Mouse (Mus musculus): Measurements from ENCODE around the gene Nek7. TPM values are rescaled to one million over a fixed set of nuclear protein-coding genes. Genes with fewer than 3 reads are reported as not detected.

The Nek7 gene
- polyA plus RNA-seq, 1 experiment from 2014 or later: 22.2 TPM

DNA sequence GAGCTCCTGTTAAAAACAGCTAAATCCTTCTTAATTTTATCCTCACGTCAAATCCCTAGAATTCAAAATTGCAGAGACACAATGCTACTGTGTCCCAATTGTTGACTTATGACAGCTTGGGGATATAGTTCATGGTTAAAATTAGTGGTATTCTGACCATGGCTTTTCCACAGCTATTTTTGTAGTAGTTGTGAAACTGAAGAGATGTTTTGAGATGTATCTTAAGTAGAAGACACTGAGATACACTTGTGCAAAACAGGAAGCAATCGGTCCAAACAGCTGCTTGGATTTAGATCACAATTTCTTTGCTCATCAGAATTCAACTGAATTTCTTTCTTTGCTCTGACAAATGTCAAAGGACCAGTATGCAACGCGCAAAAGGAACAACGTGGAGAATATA, 2.9 kb upstream of the Nek7 start:
- no peaks in the 10 kb centered on the region for H3K27me3 ChIP-seq (ENCODE audit: insufficient read depth, low read length)
- H3K9me3 ChIP-seq (ENCODE audit: low read length): no peaks in the 10 kb centered on the region
- H3K9ac ChIP-seq (replicated peaks): no peak overlapping the region
- H3K27ac ChIP-seq (ENCODE audit: low read depth): 0 out of 2 replicates have a peak overlapping the region, but pooled peaks have one; percentile 18
- TF ChIP-seq EP300 (IDR thresholded peaks at IDR 0.05; ENCODE audit: low read depth) (no peak), CTCF (IDR thresholded peaks at IDR 0.05; ENCODE audit: low read depth) (no peak)
- no peak overlapping the region for H3K4me3 ChIP-seq (ENCODE audit: low read depth, low read length)
- DNase-seq (no peak), ATAC-seq (no peak)
- WGBS (ENCODE audit: insufficient replicate concordance): 76% methylated on average over 5 of the region's 5 CpGs
- H3K4me2 ChIP-seq (ENCODE audit: low read depth, low read length): no peak overlapping the region
- H3K4me1 ChIP-seq (ENCODE audit: insufficient read depth): peaks cover 26% of the 10 kb centered on the region
- H3K36me3 ChIP-seq (replicated peaks; ENCODE audit: insufficient read depth, low read length): no peaks in the 10 kb centered on the region

DNA sequence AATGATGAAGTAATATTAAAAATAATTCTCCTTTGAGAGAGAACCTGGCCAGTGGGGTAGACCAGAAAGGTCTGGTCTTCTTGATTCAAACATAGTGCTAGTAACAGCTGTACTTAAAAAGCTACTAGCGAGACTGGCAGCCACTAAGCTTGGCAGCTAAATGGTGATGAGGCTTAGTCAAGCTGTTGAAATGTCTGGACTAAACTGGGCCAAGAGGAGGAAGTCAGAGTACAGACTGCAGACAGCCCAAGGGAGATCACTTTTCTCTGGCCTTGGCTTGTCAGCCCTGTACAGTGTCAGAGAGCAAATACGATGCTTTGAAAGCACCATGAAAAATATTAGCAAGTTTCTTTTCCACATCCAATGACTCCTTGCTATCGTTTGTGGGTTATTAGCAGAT, 2.5 kb upstream of the Nek7 start:
- no peaks in the 10 kb centered on the region for H3K36me3 ChIP-seq (replicated peaks; ENCODE audit: insufficient read depth, low read length)
- H3K9ac ChIP-seq (replicated peaks): no peak overlapping the region
- no peak overlapping the region for H3K4me2 ChIP-seq (ENCODE audit: low read depth, low read length)
- H3K27me3 ChIP-seq (ENCODE audit: insufficient read depth, low read length): no peaks in the 10 kb centered on the region
- ATAC-seq (no peak), DNase-seq (no peak)
- no peak for TF ChIP-seq CTCF (IDR thresholded peaks at IDR 0.05; ENCODE audit: low read depth)
- TF ChIP-seq EP300 (IDR thresholded peaks at IDR 0.05; ENCODE audit: low read depth): no peak
- WGBS (ENCODE audit: insufficient replicate concordance): 79% methylated on average over 3 of the region's 3 CpGs
- peak overlapping the region; percentile 18; the same call in 1 of the 2 replicates for H3K27ac ChIP-seq (ENCODE audit: low read depth)
- no peak overlapping the region for H3K4me3 ChIP-seq (ENCODE audit: low read depth, low read length)
- peaks cover 27% of the 10 kb centered on the region for H3K4me1 ChIP-seq (ENCODE audit: insufficient read depth)
- no peaks in the 10 kb centered on the region for H3K9me3 ChIP-seq (ENCODE audit: low read length)

- ATAC-seq (peak; percentile 93), DNase-seq (peak; percentile 96)
- H3K4me1 ChIP-seq (ENCODE audit: insufficient read depth): peaks cover 45% of the 10 kb centered on the region
- no peaks in the 10 kb centered on the region for H3K36me3 ChIP-seq (replicated peaks; ENCODE audit: insufficient read depth, low read length)
- H3K9me3 ChIP-seq (ENCODE audit: low read length): no peaks in the 10 kb centered on the region
- H3K4me2 ChIP-seq (ENCODE audit: low read depth, low read length): peak overlapping the region; percentile 88
- H3K27me3 ChIP-seq (ENCODE audit: insufficient read depth, low read length): no peaks in the 10 kb centered on the region
- peak overlapping the region; percentile 96 for H3K9ac ChIP-seq (replicated peaks)
- H3K27ac ChIP-seq (ENCODE audit: low read depth): peak overlapping the region; percentile 100
- peak overlapping the region; percentile 92 for H3K4me3 ChIP-seq (ENCODE audit: low read depth, low read length)
- under 1% methylated on average over 77 of the region's 83 CpGs for WGBS (ENCODE audit: insufficient replicate concordance)
- peak; percentile 21; the same call in 1 of the 2 replicates for TF ChIP-seq EP300 (IDR thresholded peaks at IDR 0.05; ENCODE audit: low read depth)
- TF ChIP-seq CTCF (IDR thresholded peaks at IDR 0.05; ENCODE audit: low read depth): 0 out of 2 replicates have a peak, but pooled peaks have one; percentile 0
These were observed 598 bp downstream of the Nek7 start for GRCm38 (mm10) chr1:138619114-138619971.

GRCm38 (mm10) chr1:138618012-138618354, 2.0 kb downstream of the Nek7 start:
- Histone ChIP-seq H3K9ac (replicated peaks) (peak overlapping the region; percentile 96), H3K9me3 (ENCODE audit: low read length) (no peaks in the 10 kb centered on the region), H3K36me3 (replicated peaks; ENCODE audit: insufficient read depth, low read length) (no peaks in the 10 kb centered on the region), H3K27ac (ENCODE audit: low read depth) (peak overlapping the region; percentile 100), H3K4me2 (ENCODE audit: low read depth, low read length) (peak overlapping the region; percentile 88), H3K27me3 (ENCODE audit: insufficient read depth, low read length) (no peaks in the 10 kb centered on the region), H3K4me3 (ENCODE audit: low read depth, low read length) (peak overlapping the region; percentile 92), H3K4me1 (ENCODE audit: insufficient read depth) (peaks cover 49% of the 10 kb centered on the region)
- ATAC-seq: peak; percentile 57
- DNase-seq: peak; percentile 87
- TF ChIP-seq EP300 (IDR thresholded peaks at IDR 0.05; ENCODE audit: low read depth) (no peak), CTCF (IDR thresholded peaks at IDR 0.05; ENCODE audit: low read depth) (peak; percentile 55)
- 2% methylated on average over 11 of the region's 11 CpGs for WGBS (ENCODE audit: insufficient replicate concordance)

DNA sequence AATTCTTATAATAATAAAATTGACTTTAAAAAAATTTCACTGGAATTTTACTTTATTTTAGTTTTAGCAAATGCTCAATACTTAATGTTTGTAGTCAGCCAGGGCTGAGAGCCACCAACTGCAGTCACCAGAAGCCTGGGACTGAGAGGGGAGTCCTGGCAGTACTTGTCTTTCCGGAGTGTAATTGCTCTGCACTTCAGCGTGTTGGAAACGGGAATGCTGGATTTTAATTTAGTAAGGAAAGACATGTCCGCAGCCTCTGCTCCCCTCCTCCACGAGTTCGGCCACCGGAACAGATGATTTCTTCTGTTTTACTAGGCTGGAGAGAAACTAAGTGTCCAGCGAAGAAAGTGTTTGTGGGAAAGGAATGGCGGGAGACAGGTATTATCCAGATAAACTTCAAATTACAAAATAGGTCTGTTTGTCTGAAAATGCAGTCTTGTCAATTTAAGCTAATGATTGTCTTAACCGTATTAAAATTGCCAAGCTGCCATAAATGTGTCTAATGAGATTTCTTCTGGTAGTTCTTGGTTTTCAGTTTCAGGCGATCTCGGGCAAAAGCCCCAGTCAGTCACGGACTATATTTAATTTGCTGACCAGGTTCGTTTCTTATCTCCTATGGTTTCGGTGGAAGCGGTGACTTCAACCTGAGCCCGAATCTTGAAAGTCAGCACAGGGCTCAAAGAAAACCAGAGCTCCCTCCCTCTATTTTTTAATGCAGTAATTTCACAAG, 2.5 kb downstream of the Nek7 start:
- no peak for ATAC-seq

GRCm38 (mm10) chr1:138615388-138615787, 4.6 kb downstream of the Nek7 start:
- WGBS (ENCODE audit: insufficient replicate concordance): 80% methylated on average over 3 of the region's 3 CpGs
- H3K4me3 ChIP-seq (ENCODE audit: low read depth, low read length): no peak overlapping the region
- no peak overlapping the region for H3K27ac ChIP-seq (ENCODE audit: low read depth)
- H3K9ac ChIP-seq (replicated peaks): no peak overlapping the region
- DNase-seq: no peak
- H3K4me2 ChIP-seq (ENCODE audit: low read depth, low read length): no peak overlapping the region
- ATAC-seq: no peak
- no peaks in the 10 kb centered on the region for H3K36me3 ChIP-seq (replicated peaks; ENCODE audit: insufficient read depth, low read length)
- TF ChIP-seq EP300 (IDR thresholded peaks at IDR 0.05; ENCODE audit: low read depth) (no peak), CTCF (IDR thresholded peaks at IDR 0.05; ENCODE audit: low read depth) (no peak)
- no peaks in the 10 kb centered on the region for H3K27me3 ChIP-seq (ENCODE audit: insufficient read depth, low read length)
- no peaks in the 10 kb centered on the region for H3K9me3 ChIP-seq (ENCODE audit: low read length)
- H3K4me1 ChIP-seq (ENCODE audit: insufficient read depth): peaks cover 37% of the 10 kb centered on the region

More for the DNA sequence above, 2.5 kb downstream of the Nek7 start:
- peaks cover 43% of the 10 kb centered on the region for H3K4me1 ChIP-seq (ENCODE audit: insufficient read depth)
- no peaks in the 10 kb centered on the region for H3K9me3 ChIP-seq (ENCODE audit: low read length)
- peak overlapping the region; percentile 88 for H3K4me2 ChIP-seq (ENCODE audit: low read depth, low read length)
- TF ChIP-seq CTCF (IDR thresholded peaks at IDR 0.05; ENCODE audit: low read depth) (no peak), EP300 (IDR thresholded peaks at IDR 0.05; ENCODE audit: low read depth) (no peak)
- no peaks in the 10 kb centered on the region for H3K27me3 ChIP-seq (ENCODE audit: insufficient read depth, low read length)
- peak overlapping the region; percentile 100 for H3K27ac ChIP-seq (ENCODE audit: low read depth)
- H3K9ac ChIP-seq (replicated peaks): peak overlapping the region; percentile 96
- WGBS (ENCODE audit: insufficient replicate concordance): 27% methylated on average over 17 of the region's 17 CpGs
- no peak for DNase-seq
- no peaks in the 10 kb centered on the region for H3K36me3 ChIP-seq (replicated peaks; ENCODE audit: insufficient read depth, low read length)
- H3K4me3 ChIP-seq (ENCODE audit: low read depth, low read length): peak overlapping the region; percentile 92

Data from liver, postnatal 0 days (tissue).